Mouse (Mus musculus): ENCODE data around the gene Asna1. TPM values are rescaled to one million over a fixed set of nuclear protein-coding genes. Genes with fewer than 3 reads are reported as not detected.

The Asna1 gene
- total RNA-seq, 1 experiment from 2014 or later, result 49.6 TPM

GRCm38 (mm10) chr8:84969241-84970134 is 55.6 kb downstream of the Asna1 start, which contains the start of the genes Gm49661, Prdx2 and Rnaseh2a:
Gene Gm49661, minus strand, starts transcription at chr8:84969433.
Gene Prdx2, plus strand, starts transcription at chr8:84969587.
Gene Rnaseh2a, minus strand, starts transcription at chr8:84969767.
- peak; percentile 14 to 37; a peak in 2 of 4 replicates for ATAC-seq (replicated peaks in 1 of 2; ENCODE audit: insufficient read depth in 1 of 2, low FRiP score in 2 of 2, low TSS enrichment in 1 of 2, low read depth in 1 of 2, poor library complexity in 2 of 2, severe bottlenecking in 2 of 2)

GRCm38 (mm10) chr8:84968650-84969049 is 56.4 kb downstream of the Asna1 start:
- no peak for ATAC-seq (replicated peaks in 1 of 2; ENCODE audit: insufficient read depth in 1 of 2, low FRiP score in 2 of 2, low TSS enrichment in 1 of 2, low read depth in 1 of 2, poor library complexity in 2 of 2, severe bottlenecking in 2 of 2)

Other genes with a start within 250 kb of the Asna1 start
- gene Nfix, start 224.9 kb downstream of the Asna1 start, total RNA-seq (2017), result 21.5 and 26.3 TPM in 2 replicates
- 3.8 and 7.4 TPM in 2 replicates for gene Dand5, start 202.5 kb downstream of the Asna1 start, total RNA-seq (2017)
- 29.8 and 38.8 TPM in 2 replicates for gene Gadd45gip1, start 193.8 kb downstream of the Asna1 start, total RNA-seq (2017)
- gene Rad23a, start 184.6 kb downstream of the Asna1 start, total RNA-seq (2017), result 27.4 and 32.7 TPM in 2 replicates
- 1,472 and 1,879 TPM in 2 replicates for gene Calr, start 178.3 kb downstream of the Asna1 start, total RNA-seq (2017)
- gene Farsa, start 168.3 kb downstream of the Asna1 start, total RNA-seq (2017), result 108 and 126 TPM in 2 replicates
- gene Syce2, start 153.2 kb downstream of the Asna1 start, total RNA-seq (2017), result 93.5 and 127 TPM in 2 replicates
- 29.5 and 37.4 TPM in 2 replicates for gene Gcdh, start 131.4 kb downstream of the Asna1 start, total RNA-seq (2017)
- 4.1 and 30.6 TPM in 2 replicates for gene Klf1, start 123.4 kb downstream of the Asna1 start, total RNA-seq (2017)
- gene Dnase2a, start 116.7 kb downstream of the Asna1 start, total RNA-seq (2017), result 27.8 and 50.0 TPM in 2 replicates
- gene Mast1, start 87.9 kb downstream of the Asna1 start, total RNA-seq (2017), result 0.10 TPM in 1 of 2 replicates, not detected in the other
- gene Rtbdn, start 78.3 kb downstream of the Asna1 start, total RNA-seq (2017), result not detected in 2 replicates
- gene Gm49661, start 55.8 kb downstream of the Asna1 start, total RNA-seq (2017), result not detected in 2 replicates
- 469 and 528 TPM in 2 replicates for gene Prdx2, start 55.7 kb downstream of the Asna1 start, total RNA-seq (2017)
- 59.7 and 112 TPM in 2 replicates for gene Rnaseh2a, start 55.5 kb downstream of the Asna1 start, total RNA-seq (2017)
- gene Junb, start 46.6 kb downstream of the Asna1 start, total RNA-seq (2017), result 208 and 220 TPM in 2 replicates
- gene Hook2, start 34.7 kb downstream of the Asna1 start, total RNA-seq (2017), result 17.9 and 18.5 TPM in 2 replicates
- not detected in 2 replicates for gene Best2, start 10.8 kb downstream of the Asna1 start, total RNA-seq (2017)
- 219 and 245 TPM in 2 replicates for gene Trir, start 1.5 kb upstream of the Asna1 start, total RNA-seq (2017)
- 21.8 and 23.0 TPM in 2 replicates for gene Tnpo2, start 11.6 kb upstream of the Asna1 start, total RNA-seq (2017)
- 6.1 and 7.1 TPM in 2 replicates for gene Fbxw9, start 34.8 kb upstream of the Asna1 start, total RNA-seq (2017)
- not detected in 2 replicates for gene Gm5741, start 42.7 kb upstream of the Asna1 start, total RNA-seq (2017)
- 15.5 and 22.7 TPM in 2 replicates for gene Dhps, start 46.5 kb upstream of the Asna1 start, total RNA-seq (2017)
- gene Wdr83os, start 55.5 kb upstream of the Asna1 start, total RNA-seq (2017), result 37.1 and 51.9 TPM in 2 replicates
- gene Wdr83, start 56.0 kb upstream of the Asna1 start, total RNA-seq (2017), result 17.3 and 17.6 TPM in 2 replicates
- 46.2 and 55.0 TPM in 2 replicates for gene Man2b1, start 58.0 kb upstream of the Asna1 start, total RNA-seq (2017)
- gene Zfp791, start 97.8 kb upstream of the Asna1 start, total RNA-seq (2017), result not detected in 2 replicates
- gene Cks1brt, start 126.6 kb upstream of the Asna1 start, total RNA-seq (2017), result not detected in 2 replicates
- not detected in 2 replicates for gene Olfr371, start 200.7 kb upstream of the Asna1 start, total RNA-seq (2017)